Mouse (Mus musculus) heart, adult 2 months (tissue): ENCODE results near the gene Gata2. TPM values are rescaled to one million over a fixed set of nuclear protein-coding genes. Genes with fewer than 3 reads are reported as not detected.

Experiments used
- DNase-seq, 2 experiments: peaks; one replicate each; pipeline ENCODE4 v3.0.0; 2021
- H3K27ac ChIP-seq: fragments of 200-600 bp; 2 replicates; pipeline ENCODE4 v1.8.1; 2022
- H3K27me3 ChIP-seq: fragments of 200-500 bp; 2 replicates; pipeline ENCODE4 v1.6.1; 2012; ENCODE audit warnings: mild to moderate bottlenecking, low read length, inconsistent platforms, mixed read lengths; ENCODE audit not compliant: control insufficient read depth, insufficient read depth
- H3K36me3 ChIP-seq: fragments of 200-500 bp; 2 replicates; pipeline ENCODE4 v1.6.1; 2012; ENCODE audit warnings: low read length, inconsistent platforms; ENCODE audit not compliant: control insufficient read depth, insufficient read depth
- H3K4me1 ChIP-seq: fragments of 200-500 bp; 2 replicates; pipeline ENCODE4 v1.6.1; 2011; ENCODE audit warnings: low read length; ENCODE audit not compliant: control insufficient read depth, insufficient read depth
- H3K4me3 ChIP-seq: fragments of 200-600 bp; 2 replicates; pipeline ENCODE4 v1.8.1; 2022
- H3K79me2 ChIP-seq: fragments of 200-500 bp; replicated peaks from 2 replicates; pipeline ENCODE4 v1.6.1; 2012; ENCODE audit warnings: mild to moderate bottlenecking, inconsistent platforms, low read length, moderate library complexity, mixed read lengths; ENCODE audit not compliant: control insufficient read depth, insufficient read depth
- H3K9ac ChIP-seq: fragments of 200-500 bp; 2 replicates; pipeline ENCODE4 v1.6.1; 2012; ENCODE audit warnings: low read depth, mild to moderate bottlenecking, control low read depth, inconsistent platforms, low read length, mixed read lengths
- CTCF ChIP-seq: fragments of 200-600 bp; IDR thresholded peaks from 2 replicates; pipeline ENCODE4 v1.8.1; 2022; ENCODE audit warnings: antibody characterized with exemption, mild to moderate bottlenecking, moderate library complexity
- EP300 ChIP-seq: fragments of 200-500 bp; IDR thresholded peaks from 2 replicates; pipeline ENCODE4 v1.6.1; 2011; ENCODE audit warnings: low read depth, low read length, control low read depth; ENCODE audit not compliant: insufficient read depth
- POLR2A ChIP-seq: fragments of 200-500 bp; IDR thresholded peaks from 2 replicates; pipeline ENCODE4 v1.6.1; 2011; ENCODE audit warnings: mild to moderate bottlenecking, low read depth, low read length, control low read depth; ENCODE audit not compliant: insufficient read depth
- WGBS: fragments of 180-500 bp; shearing (Covaris S2); methylation state at CpG from one replicate; pipeline ENCODE4 v1.1.7; 2018; 5-methylcytosine and 5-hydroxymethylcytosine counted together
- intact Hi-C: fragments of 180-260 bp; cut with DNase I; formaldehyde crosslinking; loops from one replicate; pipeline ENCODE4 v1.15.1; 2025
- polyA plus RNA-seq: library from polyadenylated mRNA; depleted of rRNA; stranded (reverse); fragments of >200 nt; gene quantifications from 2 replicates; pipeline ENCODE4 v1.2.3, GENCODE M21; 2012
- total RNA-seq, 2 experiments: library from RNA; stranded (reverse); gene quantifications; 2 replicates each; pipeline ENCODE4 v1.2.3; 2021

The Gata2 gene
- total and polyA plus RNA-seq, 3 experiments = 17.8 to 19.6 (median 18.7) TPM

- intact Hi-C loops = loop anchor here (5.0 kb wide), 2 partner anchors 287 to 307 kb away; no protein-coding TSS in a partner anchor
- Histone ChIP-seq H3K27me3 (peaks cover 10% of the 10 kb centered on the region), H3K4me1 (peaks cover 2% of the 10 kb centered on the region; the same call in 1 of the 2 replicates), H3K36me3 (no peaks in the 10 kb centered on the region), H3K79me2 (no peaks in the 10 kb centered on the region), H3K9ac (no peak overlapping the region), H3K4me3 (no peak overlapping the region), H3K27ac (no peak overlapping the region; the same call in 1 of the 2 replicates)
- WGBS = 72% methylated on average over 7 of the region's 7 CpGs
- TF ChIP-seq POLR2A (no peak), EP300 (no peak), CTCF (no peak)
- no peak for DNase-seq
Measured at GRCm38 (mm10) chr6:88194978-88195325, 1.3 kb downstream of the Gata2 start.

GRCm38 (mm10) chr6:88196054-88196732, 2.5 kb downstream of the Gata2 start:
- Histone ChIP-seq H3K9ac (peak overlapping the region; percentile 73), H3K27ac (peak overlapping the region; percentile 93), H3K27me3 (peaks cover 8% of the 10 kb centered on the region), H3K4me1 (0 out of 2 replicates have a peak, but pooled peaks cover 1% of the 10 kb centered on the region), H3K79me2 (no peaks in the 10 kb centered on the region), H3K36me3 (no peaks in the 10 kb centered on the region), H3K4me3 (peak overlapping the region; percentile 61)
- 23% methylated on average over 33 of the region's 33 CpGs for WGBS
- peak in 1 of 2 experiments; percentile 51 for DNase-seq
- intact Hi-C loops = loop anchor here (2.0 kb wide), 1 partner anchor 45 kb away; no protein-coding TSS in a partner anchor
- TF ChIP-seq EP300 = no peak
- TF ChIP-seq CTCF = no peak
- no peak for TF ChIP-seq POLR2A

GRCm38 (mm10) chr6:88196733-88197312, 3.1 kb downstream of the Gata2 start:
- Histone ChIP-seq H3K4me3 (peak overlapping the region; percentile 61), H3K4me1 (0 out of 2 replicates have a peak, but pooled peaks cover 1% of the 10 kb centered on the region), H3K27me3 (peaks cover 8% of the 10 kb centered on the region), H3K27ac (peak overlapping the region; percentile 93), H3K79me2 (no peaks in the 10 kb centered on the region), H3K36me3 (no peaks in the 10 kb centered on the region), H3K9ac (peak overlapping the region; percentile 73)
- 2% methylated on average over 44 of the region's 44 CpGs for WGBS
- no peak for TF ChIP-seq EP300
- no peak for TF ChIP-seq POLR2A
- TF ChIP-seq CTCF = no peak
- no peak for DNase-seq
- intact Hi-C loops = loop anchor here (2.0 kb wide), 1 partner anchor 44 kb away; no protein-coding TSS in a partner anchor

GRCm38 (mm10) chr6:88197313-88198069, 3.8 kb downstream of the Gata2 start:
- WGBS = 4% methylated on average over 38 of the region's 39 CpGs
- Histone ChIP-seq H3K4me3 (peak overlapping the region; percentile 61), H3K27me3 (peaks cover 8% of the 10 kb centered on the region), H3K36me3 (no peaks in the 10 kb centered on the region), H3K27ac (peak overlapping the region; percentile 93), H3K4me1 (0 out of 2 replicates have a peak, but pooled peaks cover 1% of the 10 kb centered on the region), H3K79me2 (no peaks in the 10 kb centered on the region), H3K9ac (peak overlapping the region; percentile 73)
- DNase-seq = peak; percentile 76 to 79
- intact Hi-C loops = loop anchor here (2.0 kb wide), 1 partner anchor 43 kb away; no protein-coding TSS in a partner anchor
- TF ChIP-seq POLR2A = no peak
- TF ChIP-seq EP300 = no peak
- TF ChIP-seq CTCF = no peak

GRCm38 (mm10) chr6:88198070-88198940, 4.6 kb downstream of the Gata2 start:
- peak; percentile 91 to 92 for DNase-seq
- Histone ChIP-seq H3K36me3 (no peaks in the 10 kb centered on the region), H3K4me1 (0 out of 2 replicates have a peak, but pooled peaks cover 1% of the 10 kb centered on the region), H3K4me3 (peak overlapping the region; percentile 61), H3K27ac (peak overlapping the region; percentile 93), H3K9ac (peak overlapping the region; percentile 81), H3K27me3 (peaks cover 8% of the 10 kb centered on the region), H3K79me2 (no peaks in the 10 kb centered on the region)
- WGBS = 1% methylated on average over 60 of the region's 62 CpGs
- TF ChIP-seq CTCF (no peak), POLR2A (peak; percentile 86)
- intact Hi-C loops = no loop called here
